Mouse (Mus musculus) urinary bladder, postnatal 10 days (tissue): Measurements from ENCODE around the gene Nsun2.
"Not testable (repeated sequence)": the region's sequence is repeated elsewhere in the genome, so short reads cannot be mapped to it uniquely, and the experiment has no call there.

ENCODE experiments used
- DNase-seq: peaks from one replicate; pipeline ENCODE4 v3.0.0; 2022; ENCODE audit warnings: low spot score

Nsun2 gene

DNA sequence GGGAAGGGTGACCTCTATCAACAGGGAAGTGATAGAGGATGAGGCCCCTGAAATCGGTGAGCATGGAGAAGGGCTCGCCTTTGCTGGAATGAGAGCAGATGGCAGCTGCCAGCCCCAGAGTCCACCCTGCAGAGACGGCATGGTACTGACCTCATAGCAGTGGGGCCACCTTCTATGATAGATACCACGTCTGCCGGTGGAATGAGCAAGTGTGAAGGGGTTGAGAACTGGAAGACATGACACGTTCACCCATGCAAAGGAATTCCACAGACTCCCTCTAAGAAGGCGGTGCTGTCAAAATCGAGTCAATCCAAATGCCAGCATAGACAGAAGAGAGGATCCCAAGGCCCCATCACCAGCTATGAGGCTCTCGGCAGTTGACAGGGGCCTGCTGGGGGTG lies 20.7 kb downstream of the Nsun2 start:
- DNase-seq, result no peak

DNA sequence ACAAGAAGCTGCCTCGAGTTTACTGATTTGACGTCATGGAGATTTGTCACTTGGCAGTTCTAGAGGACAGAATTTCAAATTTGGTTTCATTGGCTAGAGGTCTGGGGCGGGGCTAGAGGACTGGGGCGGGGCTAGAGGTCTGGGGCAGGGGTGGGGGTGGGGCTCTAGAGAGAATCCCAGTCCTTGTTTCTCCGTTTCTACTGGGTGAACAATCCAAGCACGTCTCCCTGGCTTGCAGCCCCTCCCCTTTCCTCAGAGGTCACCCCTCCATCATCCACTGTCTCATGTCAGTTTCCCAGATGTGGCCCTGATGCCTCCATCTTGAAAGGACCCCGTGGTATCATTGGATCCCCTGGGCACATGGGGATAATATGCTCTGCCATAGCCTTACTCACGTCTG lies 21.5 kb downstream of the Nsun2 start:
- DNase-seq, result no peak

DNA sequence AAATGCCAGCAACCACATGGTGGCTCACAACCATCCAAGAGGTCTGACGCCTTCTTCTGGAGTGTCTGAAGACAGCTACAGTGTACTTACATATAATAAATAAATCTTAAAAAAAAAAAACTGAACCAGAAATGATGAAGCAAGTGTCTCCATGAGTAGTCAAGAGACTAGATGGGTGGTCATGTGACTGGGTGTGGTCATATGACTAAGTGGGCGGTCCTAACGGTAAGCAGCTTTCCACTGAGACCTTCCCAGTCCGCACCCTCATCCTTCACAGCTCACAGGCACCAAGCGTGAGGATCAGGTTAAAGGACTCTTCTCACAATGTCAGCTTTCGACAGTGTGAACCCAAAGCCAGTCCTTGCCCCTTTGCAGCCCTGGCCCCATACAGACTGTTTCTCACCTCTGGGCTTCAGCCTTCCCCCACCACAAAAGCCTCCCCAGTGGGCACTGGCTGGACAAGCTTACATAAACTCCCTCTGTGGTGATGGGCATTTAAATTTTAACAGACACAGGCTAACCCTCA lies 22.5 kb downstream of the Nsun2 start:
- no peak for DNase-seq

DNA sequence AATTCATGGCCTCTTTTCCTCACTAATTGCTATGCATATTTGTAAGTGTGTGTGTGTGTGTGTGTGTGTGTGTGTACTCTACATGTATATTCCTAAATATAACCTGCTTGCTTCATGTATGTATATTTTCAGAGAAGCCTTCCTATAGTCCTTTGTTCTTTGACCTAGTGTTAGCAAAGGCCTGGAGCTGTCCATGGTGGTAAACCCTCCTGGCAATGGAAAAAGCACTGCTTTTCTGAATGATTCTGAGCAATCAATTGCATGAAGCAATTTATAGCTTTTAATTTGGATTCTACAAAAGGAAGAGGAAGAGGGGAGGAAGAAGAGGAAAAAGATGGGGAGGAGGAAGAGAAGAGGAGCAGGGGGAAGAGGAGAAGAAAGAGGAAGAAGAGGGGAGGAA lies 23.2 kb downstream of the Nsun2 start:
- DNase-seq, result no peak

DNA sequence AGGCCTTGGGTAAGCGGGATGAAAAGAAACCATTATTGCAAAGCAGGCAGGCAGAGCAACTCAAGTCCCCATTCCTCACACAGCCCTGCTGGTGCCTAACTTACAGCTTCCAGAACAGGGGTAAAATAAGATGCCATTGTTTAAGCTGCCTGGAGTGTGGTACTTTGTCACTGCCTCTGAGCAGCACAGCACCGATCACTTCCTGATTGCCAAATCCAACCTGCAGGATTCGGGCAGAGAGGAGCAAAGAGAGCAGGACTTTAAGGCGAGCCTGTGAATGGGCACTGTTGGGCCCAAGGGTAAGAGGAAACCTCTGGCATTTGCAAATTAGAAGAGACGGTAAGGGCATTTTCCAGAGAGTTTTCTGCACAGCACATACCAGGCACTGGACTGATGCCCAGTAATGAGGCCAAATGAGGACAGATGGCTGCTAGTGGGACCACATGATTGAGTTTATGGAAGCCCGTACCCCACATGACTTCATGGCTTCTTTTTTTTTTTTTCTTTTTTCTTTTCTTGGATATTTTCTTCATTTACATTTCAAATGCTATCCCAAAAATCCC lies 24.6 kb downstream of the Nsun2 start:
- DNase-seq, result no peak

DNA sequence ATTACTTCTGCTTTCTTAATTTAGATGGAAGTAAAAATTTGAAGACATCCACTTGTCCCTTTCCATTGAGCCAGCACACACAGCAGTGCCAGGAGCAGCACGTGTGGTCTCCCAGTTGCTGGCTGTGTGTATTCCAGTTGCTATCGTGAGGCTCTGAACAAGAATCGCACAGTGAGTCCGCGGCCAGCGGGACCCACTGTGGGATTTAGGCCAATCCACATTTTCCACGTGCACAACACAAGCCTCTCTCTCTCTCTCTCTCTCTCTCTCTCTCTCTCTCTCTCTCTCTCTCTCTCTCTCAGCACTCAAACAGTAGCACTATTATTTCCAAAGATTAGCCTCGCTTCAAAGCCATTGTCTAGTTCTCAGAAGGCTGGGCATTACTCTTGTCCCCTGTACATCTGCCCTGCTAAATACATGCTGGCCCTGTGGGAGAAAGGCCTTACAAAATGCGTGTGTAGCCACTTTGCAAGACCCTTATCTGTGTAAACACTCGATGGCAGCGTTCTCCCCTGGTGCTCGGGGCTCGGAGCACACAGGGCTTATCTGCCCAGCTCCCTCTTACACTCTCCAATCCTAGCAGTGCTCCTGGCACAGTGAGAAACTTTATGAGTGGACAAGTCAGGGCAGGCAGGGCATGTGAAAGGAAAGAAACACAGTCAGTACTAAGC lies 25.9 kb downstream of the Nsun2 start:
- DNase-seq, result no peak

DNA sequence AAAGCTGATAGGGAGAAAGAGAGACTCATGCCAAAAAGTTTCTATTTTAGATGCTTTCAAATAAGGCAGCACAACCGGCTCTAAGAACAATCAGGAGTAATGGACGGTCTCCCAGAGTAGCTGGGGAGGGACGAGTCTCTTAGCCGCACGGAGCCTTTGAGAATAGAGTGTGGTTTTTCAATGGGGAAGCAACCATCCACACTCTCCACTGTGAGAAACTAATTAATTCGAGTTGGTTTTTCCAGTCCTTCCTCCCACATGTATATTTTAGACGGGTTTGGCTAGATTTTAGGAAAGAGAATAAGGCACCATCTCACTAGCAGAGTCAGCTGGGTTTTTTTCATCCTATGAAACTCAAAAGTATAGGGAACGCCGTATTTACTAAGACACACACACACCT lies 28.5 kb downstream of the Nsun2 start:
- no peak for DNase-seq

DNA sequence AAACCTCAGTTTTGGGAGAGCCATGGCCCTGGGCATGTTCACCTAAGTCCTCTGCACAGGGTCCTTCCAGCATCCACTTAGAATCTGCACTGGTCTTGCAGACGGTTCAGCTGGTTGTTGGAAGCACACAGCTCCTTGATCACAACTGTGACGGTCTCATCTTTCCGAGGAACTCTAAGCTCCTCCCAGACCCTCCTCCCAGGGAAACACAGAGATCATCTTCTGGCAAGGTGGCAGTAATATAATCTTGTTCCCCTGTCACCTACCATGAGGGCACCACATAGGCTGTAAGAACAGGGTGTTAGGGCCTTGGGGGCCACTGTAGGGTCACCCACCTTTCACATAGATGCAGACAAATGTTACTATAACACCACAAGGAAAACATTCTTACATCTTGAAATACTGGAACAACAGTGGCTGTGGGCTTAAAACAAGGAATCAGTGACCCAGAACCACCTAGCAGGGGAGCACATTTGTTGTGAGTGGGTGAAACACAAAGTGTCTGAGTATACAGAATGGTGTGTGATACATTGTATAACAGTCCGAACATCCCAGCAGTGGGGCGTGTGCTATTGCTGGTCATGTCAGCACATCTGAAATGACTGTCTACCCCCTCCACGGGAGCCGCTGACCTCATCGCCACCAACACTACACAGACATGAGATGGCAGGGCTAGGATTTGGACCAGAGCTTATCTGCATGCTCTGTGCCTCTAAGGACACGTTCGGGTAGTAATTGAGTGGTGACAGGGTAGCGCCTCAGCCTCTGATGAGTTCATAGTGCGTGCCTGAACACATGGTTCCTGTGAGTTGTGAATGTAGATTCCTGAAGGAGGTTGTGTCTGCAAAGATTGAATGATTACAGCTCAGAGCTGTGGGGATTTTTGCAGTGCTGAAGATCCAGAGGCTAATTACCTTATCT lies 29.4 kb downstream of the Nsun2 start:
- no peak for DNase-seq

DNA sequence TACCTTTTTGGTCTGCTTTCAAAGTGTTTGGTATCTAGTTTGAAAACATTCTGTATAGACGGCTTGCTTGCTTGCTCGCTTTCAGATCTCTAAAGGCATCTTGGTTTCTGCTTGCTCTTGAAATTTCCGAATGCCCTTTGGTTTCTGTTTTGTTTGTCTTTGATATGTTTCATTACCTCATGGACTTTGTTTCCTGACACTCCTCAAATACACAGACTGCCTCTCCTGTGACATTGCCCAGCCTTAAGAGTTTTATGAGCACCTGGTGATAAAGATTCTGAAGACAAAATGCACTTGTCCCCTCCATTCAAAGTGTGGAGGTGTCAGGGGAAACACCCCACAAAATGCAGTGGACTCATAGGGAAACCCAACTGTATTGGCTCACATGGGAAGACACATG lies 30.4 kb downstream of the Nsun2 start:
- DNase-seq, result no peak

DNA sequence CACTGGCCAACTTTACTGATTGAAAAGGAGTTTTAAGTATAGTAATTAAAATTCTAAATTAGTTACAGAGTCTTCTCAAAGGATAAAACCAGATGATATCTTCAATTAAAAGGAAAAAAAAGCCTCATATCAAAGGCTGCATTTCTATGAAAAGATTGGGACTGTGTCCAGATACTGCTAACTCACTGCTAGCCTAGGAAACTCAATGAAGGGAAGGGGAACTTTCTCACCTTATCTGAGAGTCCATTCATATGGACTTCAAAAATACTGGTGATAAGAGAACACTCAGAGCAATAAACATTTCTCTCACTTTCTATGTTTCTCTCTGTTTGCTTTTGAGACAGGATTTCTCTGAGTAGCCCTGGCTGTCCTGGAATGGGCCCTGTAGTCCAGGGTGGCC lies 31.0 kb downstream of the Nsun2 start:
- DNase-seq, result no peak

DNA sequence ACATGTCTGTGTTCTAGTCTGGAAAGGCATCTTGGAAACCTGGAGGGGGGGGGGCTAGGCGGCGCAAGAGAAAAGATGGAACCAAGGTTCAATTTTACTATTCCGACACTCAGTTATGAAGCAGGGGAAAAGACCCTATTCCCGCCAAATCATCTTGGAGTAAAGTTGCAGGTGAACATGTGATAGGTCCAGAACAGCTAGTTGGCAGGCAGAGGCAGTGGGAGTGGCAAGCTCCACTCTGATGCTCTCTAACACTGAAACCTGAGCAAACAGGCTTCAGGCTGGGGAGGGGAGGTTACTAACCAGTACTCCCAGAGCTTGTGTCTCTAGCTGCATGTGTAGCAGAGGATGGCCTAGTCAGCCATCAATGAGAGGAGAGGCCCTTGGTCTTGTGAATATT lies 31.9 kb downstream of the Nsun2 start:
- DNase-seq, result not testable (repeated sequence)

DNA sequence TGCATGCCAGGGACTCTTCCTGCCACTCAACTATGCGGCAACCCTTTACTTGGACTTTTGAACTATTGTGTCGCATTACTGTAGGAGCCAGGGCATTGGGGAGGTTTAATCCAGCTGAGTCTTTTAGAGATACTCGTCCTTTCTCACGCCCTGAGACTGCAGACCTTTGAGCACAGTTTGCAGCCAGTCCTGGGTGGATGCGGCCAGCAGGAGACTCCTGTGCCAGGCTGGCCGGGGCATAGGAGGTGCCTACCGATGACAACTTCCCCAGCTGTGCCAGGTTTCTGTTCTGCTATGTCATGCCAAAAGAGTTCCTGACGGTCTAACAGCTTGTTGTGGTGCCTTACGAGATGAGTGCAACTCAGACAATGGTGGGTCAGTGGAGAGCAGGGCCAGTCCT lies 35.7 kb downstream of the Nsun2 start:
- DNase-seq, result no peak

DNA sequence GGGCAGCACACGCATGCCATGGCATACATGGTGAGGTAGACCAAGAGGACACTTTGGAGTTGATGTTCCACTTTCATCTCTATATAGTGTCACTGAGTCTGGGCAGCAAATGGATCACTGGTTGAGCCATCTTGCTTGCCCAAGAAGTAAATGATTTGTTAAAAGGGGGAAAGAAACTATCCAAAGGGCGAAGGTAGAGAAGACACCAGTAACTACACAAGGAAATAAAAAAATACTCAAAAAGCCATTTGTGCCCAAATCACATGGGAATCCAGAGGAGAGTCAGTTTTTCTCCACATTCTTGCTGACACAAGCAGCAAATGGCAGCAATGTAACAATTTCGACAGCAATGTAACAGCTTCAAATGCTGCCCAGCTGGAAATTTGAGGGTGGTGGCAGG lies 39.0 kb downstream of the Nsun2 start:
- no peak for DNase-seq

DNA sequence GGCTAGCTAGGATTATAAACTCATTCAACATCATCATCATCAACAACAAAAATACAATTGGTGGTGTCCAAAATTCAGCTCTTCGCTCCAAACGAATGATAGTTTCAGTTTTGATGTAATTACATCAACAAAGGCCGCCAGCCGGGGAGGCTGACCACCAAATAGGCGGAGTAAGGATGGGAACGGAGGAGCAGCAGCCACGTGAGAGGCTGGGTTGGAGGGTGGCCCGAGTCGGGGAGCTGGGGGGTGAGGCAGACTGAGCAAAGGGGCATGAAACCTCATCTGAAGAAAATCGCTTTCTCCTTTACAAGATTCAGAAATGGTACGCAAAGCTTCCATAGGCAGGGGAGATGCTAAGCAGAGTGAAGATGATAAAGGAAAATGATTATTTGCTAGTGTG lies 43.1 kb downstream of the Nsun2 start:
- no peak for DNase-seq

DNA sequence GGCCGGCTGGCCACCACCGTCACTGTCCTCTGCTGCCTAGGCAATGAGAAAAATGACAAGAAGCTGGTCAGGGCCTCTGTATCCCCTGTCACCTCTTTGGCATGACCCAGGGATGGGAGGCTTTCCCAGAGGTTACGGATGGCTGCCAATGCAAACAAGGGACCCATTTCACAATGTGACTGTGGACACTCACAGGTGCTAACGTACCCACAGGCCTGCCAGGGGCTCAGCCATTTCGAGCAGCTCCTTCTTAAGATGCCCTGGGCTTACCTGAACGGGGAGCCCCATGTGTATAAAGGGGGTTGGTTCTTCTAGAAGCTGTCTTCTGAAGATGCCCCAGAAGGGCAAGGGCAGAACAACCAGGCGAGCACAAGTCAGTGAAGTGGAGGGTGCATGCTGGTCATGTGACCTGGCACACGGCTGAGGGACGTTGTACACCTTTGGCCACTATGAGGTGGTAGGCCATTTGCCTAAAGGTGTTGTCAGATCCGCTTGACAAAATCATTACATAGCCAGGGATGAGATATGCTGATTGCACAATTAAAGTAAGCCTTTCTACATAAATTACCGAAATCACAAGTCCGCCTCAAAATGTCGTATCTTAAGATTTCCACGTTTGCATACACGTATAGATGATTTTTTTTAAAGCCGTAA lies 43.8 kb downstream of the Nsun2 start:
- no peak for DNase-seq

DNA sequence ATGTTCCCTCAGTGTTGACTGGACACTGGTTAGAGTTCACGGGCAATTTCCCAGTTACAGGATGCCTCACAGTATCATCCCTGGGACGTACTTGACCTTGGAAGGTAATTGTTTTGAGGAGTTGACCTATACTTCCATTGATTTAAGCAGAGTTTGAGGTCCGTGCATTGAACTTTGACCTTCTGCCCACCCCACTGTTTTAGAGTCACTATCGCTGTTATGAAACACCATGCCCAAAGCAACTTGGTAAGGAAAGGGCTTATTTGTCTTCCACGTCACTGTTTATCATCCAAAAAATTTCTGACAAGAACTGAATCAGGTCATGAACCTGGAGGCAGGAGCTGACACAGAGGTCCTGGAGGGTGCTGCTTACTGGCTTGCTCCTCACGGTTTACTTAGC lies 48.9 kb downstream of the Nsun2 start:
- DNase-seq, result no peak

DNA sequence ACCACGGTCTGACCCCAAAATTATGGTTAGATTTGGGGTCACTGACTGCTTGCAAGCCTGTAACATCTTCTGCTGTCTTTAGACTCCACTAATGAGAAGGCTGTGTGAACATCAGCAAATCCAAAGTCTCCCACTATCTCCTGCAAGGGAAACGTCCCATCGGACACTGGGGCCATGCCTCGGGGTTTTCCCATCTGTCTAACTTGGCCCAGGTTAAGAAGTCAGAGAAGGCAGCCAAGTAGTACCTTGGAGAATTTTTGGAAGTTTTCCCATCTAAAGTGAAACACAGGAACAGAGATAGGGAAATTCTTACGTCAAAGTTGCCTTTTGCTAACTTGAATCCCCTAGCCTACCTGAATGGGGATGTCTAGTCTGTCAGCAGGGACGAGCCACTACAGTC lies 50.0 kb downstream of the Nsun2 start:
- DNase-seq, result no peak

DNA sequence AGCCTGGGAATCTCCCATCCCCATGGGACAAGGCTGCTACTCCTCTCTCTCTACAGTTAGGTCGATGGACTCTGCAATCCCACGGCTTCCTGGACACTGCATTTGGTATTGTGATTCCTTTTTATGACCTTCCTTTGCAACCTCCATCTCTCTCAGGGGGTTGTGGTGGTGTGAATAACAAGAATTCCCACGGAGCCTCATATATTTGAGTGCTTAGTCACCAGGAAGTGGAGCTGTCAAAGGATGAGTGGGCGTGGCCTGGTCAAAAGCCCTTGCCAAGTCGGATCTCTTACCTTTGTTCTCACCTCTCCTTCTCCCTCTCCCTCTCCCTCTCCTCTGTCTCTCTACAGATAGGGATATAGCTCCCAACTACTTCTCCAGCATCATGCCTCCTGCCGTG lies 52.3 kb downstream of the Nsun2 start:
- DNase-seq, result no peak

DNA sequence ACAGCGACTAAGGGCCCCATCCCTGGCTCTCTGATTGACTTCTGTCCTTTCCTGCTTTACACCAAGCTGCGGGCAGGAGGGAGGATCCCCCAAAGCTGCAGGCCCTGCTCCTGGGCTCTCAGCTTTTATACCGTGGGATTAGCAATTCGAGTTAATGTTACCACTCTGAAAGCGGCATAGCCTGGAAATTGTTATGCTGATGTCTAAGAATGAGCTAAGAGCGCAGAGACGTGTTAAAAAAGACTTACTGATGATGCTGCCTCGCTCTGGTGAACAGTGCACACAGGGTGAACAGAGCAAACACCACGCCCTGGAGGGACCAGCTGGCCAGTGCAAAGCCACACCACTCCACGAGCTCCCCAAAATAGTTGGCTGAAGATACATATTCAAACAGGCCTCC lies 52.8 kb downstream of the Nsun2 start:
- DNase-seq, result no peak

DNA sequence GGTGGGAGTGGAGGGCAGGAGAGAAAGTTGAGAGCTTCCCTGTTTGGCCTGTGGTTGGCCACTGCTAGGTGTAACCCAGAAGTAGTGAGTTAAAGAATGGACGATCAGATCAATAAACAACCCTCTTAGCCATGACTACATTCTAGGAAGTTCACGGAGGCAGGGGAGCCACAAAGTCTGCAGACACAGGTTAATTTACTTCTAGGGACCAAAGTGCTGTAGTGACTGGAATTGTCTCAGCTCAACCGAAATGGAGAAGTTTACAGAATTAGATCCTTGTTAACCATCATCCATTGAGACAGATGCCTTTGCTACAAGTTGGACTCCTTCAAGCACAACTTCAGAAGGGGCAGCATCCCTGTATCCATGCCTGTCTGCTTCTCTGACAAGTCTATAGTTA lies 54.3 kb downstream of the Nsun2 start:
- no peak for DNase-seq

DNA sequence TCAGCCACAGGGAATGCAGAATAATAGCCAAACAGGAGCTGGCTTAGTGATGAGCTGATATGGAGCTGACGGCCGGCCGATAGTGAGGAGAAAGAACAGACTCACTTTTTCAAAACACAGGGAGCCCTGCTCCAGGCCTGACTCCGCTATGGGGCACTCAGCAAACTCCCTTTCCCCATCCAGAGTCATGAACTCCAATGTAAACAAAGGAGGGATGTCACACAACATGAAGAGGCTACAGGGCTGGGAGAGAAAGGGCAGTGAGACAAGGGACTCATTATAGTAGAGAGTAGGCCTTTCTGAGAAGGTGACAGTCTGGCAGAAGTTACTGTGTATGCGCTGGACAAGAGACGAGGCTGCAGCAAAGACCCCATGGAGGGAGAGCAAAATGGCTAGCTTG lies 54.7 kb downstream of the Nsun2 start:
- DNase-seq, result no peak

DNA sequence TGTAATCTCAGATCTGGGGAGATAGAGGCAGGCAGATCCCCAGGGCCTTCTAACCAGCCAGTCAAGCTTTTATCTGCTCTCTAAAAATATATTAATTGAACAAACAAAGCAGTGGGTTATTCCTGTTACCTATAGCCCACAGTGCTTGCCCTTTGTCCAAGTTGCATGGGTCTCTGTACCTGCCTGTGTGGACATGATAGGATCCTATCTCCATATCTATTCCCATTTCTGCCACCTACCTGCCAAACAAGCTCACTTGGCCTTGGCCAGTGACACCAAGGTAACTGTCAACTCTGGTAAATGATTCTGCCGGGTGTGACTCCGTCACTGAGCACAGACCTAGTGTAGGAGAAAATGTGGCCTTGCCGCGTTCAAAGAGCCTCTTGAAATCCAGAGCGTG lies 57.8 kb downstream of the Nsun2 start:
- no peak for DNase-seq

DNA sequence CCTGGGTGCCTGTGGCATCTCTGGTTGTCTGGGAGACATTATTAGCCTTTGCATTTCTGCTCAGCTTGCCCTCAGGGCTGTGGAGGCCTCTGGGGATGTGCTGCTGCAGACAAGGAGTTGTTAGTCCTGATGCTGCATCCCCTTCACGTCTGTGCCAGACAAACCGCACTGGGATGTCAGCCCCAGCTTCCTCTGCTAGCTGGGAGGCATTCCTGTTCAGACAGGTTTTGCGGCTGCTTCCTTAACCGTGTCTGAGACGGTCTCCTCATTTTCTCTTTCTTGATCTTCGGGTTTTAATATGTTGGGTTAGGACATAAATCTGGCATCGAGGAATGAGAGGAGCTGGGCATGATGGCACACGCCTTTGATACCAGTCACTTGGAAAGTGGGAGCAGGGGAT lies 58.7 kb downstream of the Nsun2 start:
- no peak for DNase-seq
